Mouse (Mus musculus): ENCODE measurements at regions not wholly inside any gene's neighbourhood (a gene's known extent, or its start where the extent isn't known, plus 50 kb on each side); places are given as distances from the start of the nearest gene placed in this dataset.

GRCm38 (mm10) chr17:60018752-60019323, 1005.7 kb upstream of the Nudt12 start:
- DNase-seq, result no peak

GRCm38 (mm10) chr17:59997952-59998351, 984.8 kb upstream of the Nudt12 start:
- DNase-seq, result no peak

GRCm38 (mm10) chr17:59979325-59979880, 966.2 kb upstream of the Nudt12 start:
- DNase-seq, result no peak

- no peak for DNase-seq
Observed at GRCm38 (mm10) chr17:59977136-59977770, 964.1 kb upstream of the Nudt12 start.

GRCm38 (mm10) chr17:59967383-59967782, 954.2 kb upstream of the Nudt12 start:
- no peak for DNase-seq

GRCm38 (mm10) chr17:59955300-59956057, 942.3 kb upstream of the Nudt12 start:
- DNase-seq, result no peak

- DNase-seq, result no peak
Observed at GRCm38 (mm10) chr17:59946433-59946832, 933.3 kb upstream of the Nudt12 start.

- no peak for DNase-seq
Observed at GRCm38 (mm10) chr17:59904395-59904794, 891.2 kb upstream of the Nudt12 start.

GRCm38 (mm10) chr17:59877791-59878190, 864.6 kb upstream of the Nudt12 start:
- no peak for DNase-seq

- DNase-seq, result no peak
Observed at GRCm38 (mm10) chr17:59848853-59849252, 835.7 kb upstream of the Nudt12 start.

GRCm38 (mm10) chr17:59845261-59845819, 832.2 kb upstream of the Nudt12 start:
- DNase-seq, result no peak

GRCm38 (mm10) chr17:59805870-59806269, 792.7 kb upstream of the Nudt12 start:
- DNase-seq, result no peak

GRCm38 (mm10) chr17:59793434-59793833, 780.3 kb upstream of the Nudt12 start:
- DNase-seq, result no peak

- peak; percentile 3 for DNase-seq
Observed at GRCm38 (mm10) chr17:59792780-59793179, 779.6 kb upstream of the Nudt12 start.

- DNase-seq, result no peak
Observed at GRCm38 (mm10) chr17:59774075-59774474, 760.9 kb upstream of the Nudt12 start.

GRCm38 (mm10) chr17:59766580-59766979, 753.4 kb upstream of the Nudt12 start:
- DNase-seq, result no peak

- DNase-seq, result no peak
Observed at GRCm38 (mm10) chr17:59764486-59764885, 751.3 kb upstream of the Nudt12 start.

- DNase-seq, result no peak
Observed at GRCm38 (mm10) chr17:59762068-59762467, 748.9 kb upstream of the Nudt12 start.

GRCm38 (mm10) chr17:59760889-59761288, 747.7 kb upstream of the Nudt12 start:
- DNase-seq, result no peak

GRCm38 (mm10) chr17:59746106-59746505, 732.9 kb upstream of the Nudt12 start:
- no peak for DNase-seq
